Mouse (Mus musculus) v-Abl transformed pro-B cells (cell line): ENCODE measurements at regions not wholly inside any gene's neighbourhood (a gene's known extent, or its start where the extent isn't known, plus 50 kb on each side); places are given as distances from the start of the nearest gene placed in this dataset.

Experiments
- in situ Hi-C, 2 experiments: fragments of 400-800 bp; cut with MboI; formaldehyde crosslinking; loops; one replicate each; pipeline ENCODE4 v1.15.1; 2025; ENCODE audit not compliant: unreplicated experiment in 2 of 2

DNA sequence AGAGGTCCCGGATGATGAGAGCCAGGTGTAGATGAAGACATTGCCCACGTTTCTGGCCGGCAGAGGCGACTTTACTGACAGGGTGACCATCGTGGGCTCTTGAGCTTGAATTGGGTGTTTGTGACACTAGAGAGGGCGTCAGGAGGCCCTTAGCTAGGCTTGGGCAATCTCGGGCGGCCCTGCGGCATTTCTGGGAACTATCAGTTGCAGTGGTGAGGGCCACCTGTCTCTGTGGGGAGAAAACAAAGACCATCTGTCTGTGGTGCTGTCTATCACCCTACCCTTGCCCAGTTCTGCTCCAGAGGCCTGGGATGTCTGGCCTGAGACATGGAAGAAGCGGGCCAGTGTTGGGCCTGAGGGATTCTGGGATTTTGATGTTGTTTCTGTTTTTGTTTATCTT is 66.2 kb upstream of the Slc6a6 start:
- in situ Hi-C loops, result no loop called here

GRCm38 (mm10) chr6:91619009-91619408 is 64.8 kb upstream of the Slc6a6 start:
- in situ Hi-C loops, result no loop called here

DNA sequence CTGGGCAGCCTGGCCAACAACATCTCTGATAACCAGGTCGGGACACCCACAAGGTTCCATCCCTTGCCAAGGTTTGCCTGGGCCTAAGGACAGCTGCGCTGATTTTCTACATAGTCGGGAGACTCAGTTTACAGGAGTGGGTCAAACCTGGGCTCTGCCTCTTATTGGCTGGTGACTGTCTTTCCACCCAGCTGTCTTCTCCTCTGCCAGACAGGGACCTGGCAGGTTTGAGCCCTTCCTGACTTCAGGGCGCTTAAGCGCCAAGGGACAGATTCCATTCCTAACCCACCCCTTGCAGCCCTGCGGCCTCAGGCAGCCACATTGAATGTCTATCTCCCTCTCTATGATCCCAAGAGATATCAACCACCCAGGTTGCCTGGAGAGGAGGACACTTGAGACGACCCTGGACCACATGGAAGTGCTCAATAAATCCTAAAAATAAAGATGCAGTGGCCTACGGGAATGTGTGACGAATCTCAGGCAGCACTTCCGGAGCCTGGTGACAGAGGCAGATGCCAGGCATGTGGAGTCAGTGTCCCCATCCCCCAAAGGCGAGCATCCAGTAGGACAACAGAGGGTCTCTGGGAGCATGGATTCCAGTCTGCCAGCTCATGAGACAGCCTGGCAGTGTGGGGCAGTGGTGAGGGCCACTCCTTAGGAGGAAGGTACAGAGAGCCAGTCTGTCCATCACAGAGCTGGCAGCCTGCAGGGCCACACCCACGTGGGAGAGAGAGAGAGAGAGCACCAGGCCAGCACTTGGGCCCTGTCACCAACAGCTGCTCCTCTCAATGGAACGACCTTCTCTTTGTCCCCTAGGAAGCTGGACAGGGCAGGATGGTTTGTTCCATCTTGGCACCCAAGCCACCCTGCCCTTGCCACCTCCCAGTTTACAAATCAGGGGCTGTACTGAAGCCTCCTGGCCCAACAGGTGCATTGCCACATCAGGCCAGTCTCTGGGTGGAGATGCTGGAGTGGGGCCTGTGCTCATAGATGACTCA is 63.8 kb upstream of the Slc6a6 start:
- in situ Hi-C loops, result no loop called here

DNA sequence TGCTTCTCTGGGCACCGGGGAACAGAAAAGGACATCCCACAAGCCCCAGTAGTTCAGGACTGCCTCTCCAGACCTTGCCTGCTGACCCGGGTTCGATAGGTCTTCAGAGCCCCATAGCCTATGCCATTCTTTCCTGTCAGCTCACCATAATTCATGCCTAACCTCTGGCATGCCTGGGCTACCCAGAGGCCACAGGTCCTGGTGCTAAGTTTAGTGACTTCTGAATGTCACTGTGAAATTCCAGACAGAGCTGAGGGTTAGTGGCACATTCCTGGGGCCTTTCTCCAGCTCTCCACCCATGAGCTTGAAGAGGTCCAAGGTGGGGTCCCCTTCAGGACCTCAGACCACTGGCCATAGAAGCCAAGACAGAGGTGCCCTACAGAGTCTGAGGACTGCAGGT is 62.4 kb upstream of the Slc6a6 start:
- in situ Hi-C loops, result no loop called here

DNA sequence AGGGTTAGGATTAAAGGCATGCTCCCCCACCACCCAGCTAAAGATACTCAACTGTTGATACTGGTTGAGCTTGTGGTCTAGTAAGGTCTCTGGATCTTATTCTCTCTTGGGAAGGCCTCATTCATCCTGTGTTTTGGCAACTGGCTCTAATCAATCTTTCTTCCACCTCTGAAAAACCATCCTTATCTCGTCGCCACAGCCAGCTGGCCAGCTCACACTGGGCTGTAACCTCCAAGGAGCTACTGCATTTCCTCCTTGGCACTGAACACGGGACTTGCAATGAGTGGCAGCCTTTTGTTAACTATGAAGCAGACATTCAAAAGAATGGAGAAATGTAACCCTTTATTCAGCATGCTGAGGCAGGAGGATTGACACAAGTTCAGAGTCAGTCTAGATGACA is 61.4 kb upstream of the Slc6a6 start:
- in situ Hi-C loops, result no loop called here

DNA sequence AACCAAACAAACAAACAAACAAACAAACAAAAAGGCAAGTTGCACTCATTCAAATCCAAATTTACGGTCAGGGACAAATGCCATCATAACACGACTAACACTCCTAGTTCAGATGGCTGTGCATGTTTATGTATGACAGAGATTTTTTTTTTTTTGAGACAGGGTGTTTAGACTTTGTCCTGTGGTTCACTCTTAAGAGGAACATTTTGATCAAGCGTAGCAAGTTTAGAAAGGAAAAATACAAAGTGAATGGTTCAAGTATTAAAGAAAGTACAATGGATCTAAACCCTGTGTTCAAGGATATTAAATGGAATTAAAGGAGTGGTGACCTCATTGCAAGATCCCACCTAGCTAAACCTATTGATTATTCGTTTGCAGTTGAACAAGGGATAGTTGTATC is 60.2 kb upstream of the Slc6a6 start:
- in situ Hi-C loops, result no loop called here

GRCm38 (mm10) chr6:91629230-91629629 is 54.6 kb upstream of the Slc6a6 start:
- in situ Hi-C loops, result no loop called here

GRCm38 (mm10) chr6:91631261-91631660 is 52.6 kb upstream of the Slc6a6 start:
- in situ Hi-C loops, result no loop called here
